Mouse (Mus musculus) thymus, adult 2 months (tissue): ENCODE results near the gene Jmjd7.

Source experiments
- CTCF ChIP-seq: fragments of 200-500 bp; IDR thresholded peaks from 2 replicates; pipeline ENCODE4 v1.5.1; 2012; ENCODE audit warnings: mild to moderate bottlenecking, control low read depth, low read length, moderate library complexity, borderline replicate concordance; ENCODE audit not compliant: control insufficient read depth, poor library complexity, insufficient read depth; ENCODE audit errors: extremely low read depth
- POLR2A ChIP-seq: fragments of 200-500 bp; IDR thresholded peaks from 2 replicates; pipeline ENCODE4 v1.6.1; 2012; ENCODE audit warnings: mild to moderate bottlenecking, low read length, control low read depth, moderate library complexity; ENCODE audit not compliant: control insufficient read depth, poor library complexity, insufficient read depth; ENCODE audit errors: extremely low read depth

GRCm38 (mm10) chr2:120001956-120002355 lies 25.3 kb upstream of the Jmjd7 start:
- no peak for TF ChIP-seq POLR2A
- no peak for TF ChIP-seq CTCF
